Mouse (Mus musculus): Measurements from ENCODE around the gene Olfr873.
"Not testable (repeated sequence)": the region's sequence is repeated elsewhere in the genome, so short reads cannot be mapped to it uniquely, and the experiment has no call there.

Gene Olfr873

GRCm38 (mm10) chr9:20298232-20298631 is at the start of gene Olfr873:
Gene Olfr873, plus strand, starts transcription at chr9:20298532.
- no peak for DNase-seq (ENCODE audit: low spot score in 2 of 2)

- no peak for DNase-seq (ENCODE audit: low spot score in 2 of 2)
Observed at GRCm38 (mm10) chr9:20282051-20282450, 16.3 kb upstream of the Olfr873 start, which contains the start of gene Olfr39. Gene Olfr39, plus strand, starts transcription at chr9:20282351.

GRCm38 (mm10) chr9:20295562-20295961 is 2.8 kb upstream of the Olfr873 start:
- DNase-seq (ENCODE audit: low spot score in 2 of 2): not testable (repeated sequence)

- no peak for DNase-seq (ENCODE audit: low spot score in 2 of 2)
Observed at GRCm38 (mm10) chr9:20335994-20336393, 37.7 kb downstream of the Olfr873 start, which contains the start of gene Olfr18. Gene Olfr18, minus strand, starts transcription at chr9:20336094.

- DNase-seq (ENCODE audit: low spot score in 2 of 2): no peak
Observed at GRCm38 (mm10) chr9:20348501-20348900, 50.2 kb downstream of the Olfr873 start.

Data from urinary bladder, postnatal 36 days (tissue).